In the genomic region with DNA sequence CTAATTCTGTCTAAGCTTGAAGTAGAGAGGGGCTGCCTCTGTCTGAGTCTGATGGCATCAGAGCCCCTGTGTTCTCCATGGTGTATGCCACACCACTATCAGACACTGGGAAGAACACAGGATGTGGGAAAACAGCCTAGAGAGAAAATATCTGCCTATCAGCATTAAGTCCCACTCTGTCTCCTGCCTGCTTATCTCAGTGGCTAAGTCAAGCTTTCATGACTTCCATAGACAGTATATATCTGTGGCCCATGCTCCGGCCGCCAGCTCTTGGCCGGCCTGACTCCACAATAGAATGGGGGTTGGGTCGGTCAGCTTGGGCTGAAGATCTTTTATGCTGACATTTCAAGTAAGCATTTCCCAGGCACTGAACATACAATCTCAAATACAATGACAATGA, we compare ENCODE assay signal across 23 mouse cellular contexts.
"Had no signal": no experiment of that assay in that cellular context is flagged by ENCODE, and none has a peak within 500 bp of the region (broad histone marks: within the 10 kb centered on the region; RNA-seq: fewer than 3 reads in every experiment).

No protein-coding gene starts in this region.

- H3K27ac ChIP-seq: hindbrain, embryonic 13.5 days; hindbrain, embryonic 15.5 days; hindbrain, postnatal 0 days; kidney, embryonic 15.5 days; kidney, postnatal 0 days; limb, embryonic 13.5 days; limb, embryonic 15.5 days; liver, embryonic 12.5 days; liver, embryonic 14.5 days had no signal

- DNase-seq: forebrain, postnatal 0 days; gastrocnemius, postnatal 14 days; gastrocnemius, postnatal 36 days; heart, adult 18-20 months; heart, postnatal 14 days; kidney, adult 11 months; kidney, adult 2 months; kidney, adult 9 months; kidney, postnatal 14 days; kidney, postnatal 36 days; layer of hippocampus, adult 9-11 months; layer of hippocampus, postnatal 36 days; left cerebral cortex, postnatal 4 days had no signal

- H3K36me3 ChIP-seq: hindbrain, embryonic 13.5 days; hindbrain, embryonic 15.5 days; kidney, embryonic 15.5 days; limb, embryonic 13.5 days; limb, embryonic 15.5 days; liver, embryonic 12.5 days had no signal

- ATAC-seq: forebrain, postnatal 0 days; hindbrain, postnatal 0 days; intestine, embryonic 16.5 days; liver, embryonic 12.5 days had no signal

- H3K27me3 ChIP-seq: hindbrain, embryonic 13.5 days; hindbrain, embryonic 15.5 days; kidney, embryonic 15.5 days; limb, embryonic 13.5 days; limb, embryonic 15.5 days; liver, embryonic 12.5 days had no signal

- H3K9ac ChIP-seq: forebrain, postnatal 0 days; hindbrain, embryonic 13.5 days; hindbrain, embryonic 15.5 days; kidney, embryonic 15.5 days; limb, embryonic 13.5 days; limb, embryonic 15.5 days; liver, embryonic 12.5 days; liver, embryonic 14.5 days had no signal

- H3K4me3 ChIP-seq: hindbrain, embryonic 13.5 days; hindbrain, embryonic 15.5 days; kidney, embryonic 15.5 days; limb, embryonic 13.5 days; limb, embryonic 15.5 days; liver, embryonic 12.5 days had no signal

- H3K4me2 ChIP-seq: hindbrain, embryonic 13.5 days; hindbrain, embryonic 15.5 days; kidney, embryonic 15.5 days; limb, embryonic 13.5 days; limb, embryonic 15.5 days; liver, embryonic 12.5 days had no signal

- H3K4me1 ChIP-seq: hindbrain, embryonic 13.5 days; hindbrain, embryonic 15.5 days; kidney, embryonic 15.5 days; liver, embryonic 12.5 days had no signal

- H3K9me3 ChIP-seq: hindbrain, embryonic 13.5 days; hindbrain, embryonic 15.5 days; kidney, embryonic 15.5 days; limb, embryonic 13.5 days; limb, embryonic 15.5 days had no signal
